Mouse (Mus musculus): Measurements from ENCODE around the gene Tfap2c.

DNA sequence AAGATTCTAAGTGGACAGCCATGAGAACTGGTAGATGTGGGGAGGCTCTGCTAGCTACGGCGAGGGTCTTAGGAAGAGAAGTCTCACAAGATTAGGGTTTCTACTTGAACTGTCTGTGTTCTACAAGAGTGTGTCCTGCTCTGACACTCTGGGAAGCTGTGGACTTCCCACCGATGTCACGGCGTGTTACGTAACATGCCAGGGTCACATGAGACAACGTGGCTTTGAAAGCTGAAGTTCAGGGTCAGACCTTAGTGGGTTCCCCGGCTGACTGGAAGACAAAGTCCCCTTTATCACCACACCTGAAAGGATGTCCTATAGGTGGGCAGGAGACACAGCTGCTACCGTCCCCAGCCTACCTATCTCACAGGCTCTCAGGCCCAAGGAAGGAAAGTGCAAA, 48.5 kb downstream of the Tfap2c start:
- no peak for TF ChIP-seq CTCF (IDR thresholded peaks at IDR 0.05; ENCODE audit: borderline replicate concordance, insufficient read depth, low read length)
- no peak for TF ChIP-seq POLR2A (IDR thresholded peaks at IDR 0.05; ENCODE audit: low read depth, low read length)

Data from embryonic fibroblast, embryonic 13.5 days (primary cell).